In genomic region chr11:76624071-76624470, GRCm38 (mm10) we compare ENCODE assay signal across 10 mouse cellular contexts. TPM values are rescaled to one million over a fixed set of nuclear protein-coding genes. Genes with fewer than 3 reads are reported as not detected.
DNase-seq lines count a peak whose midpoint lies in the region; ATAC-seq and TF ChIP-seq lines count a peak whose summit lies in the region.
"Had no signal": no experiment of that assay in that cellular context is flagged by ENCODE, and none has a peak within 500 bp of the region (broad histone marks: within the 10 kb centered on the region; RNA-seq: fewer than 3 reads in every experiment).

No protein-coding gene starts in this region.

- no peaks in the 10 kb centered on the region for H3K9me3 ChIP-seq in kidney, embryonic 16.5 days (ENCODE audit: low read length)
- H3K9me3 ChIP-seq in embryonic facial prominence, embryonic 11.5 days (replicated peaks; ENCODE audit: control insufficient read depth, low read length): no peaks in the 10 kb centered on the region
- H3K9me3 ChIP-seq in hindbrain, embryonic 15.5 days: no peaks in the 10 kb centered on the region
- no peaks in the 10 kb centered on the region for H3K9me3 ChIP-seq in midbrain, postnatal 0 days (ENCODE audit: low read length)

- peak overlapping the region; percentile 79 for H3K4me3 ChIP-seq in kidney, embryonic 16.5 days (ENCODE audit: low read length)
- H3K4me3 ChIP-seq in embryonic facial prominence, embryonic 11.5 days (ENCODE audit: low read depth, low read length): no peak overlapping the region; the same call in 1 of the 2 replicates
- peak overlapping the region; percentile 67; the same call in 1 of the 2 replicates for H3K4me3 ChIP-seq in hindbrain, embryonic 15.5 days
- peak overlapping the region; percentile 64 for H3K4me3 ChIP-seq in midbrain, postnatal 0 days (ENCODE audit: low read depth, low read length)
- H3K4me3 ChIP-seq in cerebellum, adult 2 months (replicated peaks; ENCODE audit: insufficient read depth, low read depth, low read length): no peak overlapping the region

- peaks cover 24% of the 10 kb centered on the region for H3K4me1 ChIP-seq in kidney, embryonic 16.5 days (ENCODE audit: insufficient read depth, low read length)
- peaks cover 5% of the 10 kb centered on the region for H3K4me1 ChIP-seq in embryonic facial prominence, embryonic 11.5 days (ENCODE audit: control insufficient read depth, insufficient read depth, low read length)
- H3K4me1 ChIP-seq in hindbrain, embryonic 15.5 days (replicated peaks): peaks cover 31% of the 10 kb centered on the region
- no peaks in the 10 kb centered on the region; the same call in 1 of the 2 replicates for H3K4me1 ChIP-seq in midbrain, postnatal 0 days (ENCODE audit: insufficient read depth, low read length)
- H3K4me1 ChIP-seq in cerebellum, adult 2 months (ENCODE audit: control insufficient read depth, insufficient read depth, low read length): no peaks in the 10 kb centered on the region

- DNase-seq in kidney, adult 9 months: no peak
- DNase-seq in embryonic facial prominence, embryonic 11.5 days (ENCODE audit: low spot score): no peak
- no peak for DNase-seq in midbrain, postnatal 0 days (ENCODE audit: low spot score)
- DNase-seq in cerebellum, adult 2 months: no peak
- no peak for DNase-seq in cerebellum, adult 9-10 months
- DNase-seq in adrenal gland, adult 8-10 months: no peak

- TF ChIP-seq POLR2A in cerebellum, adult 2 months (IDR thresholded peaks at IDR 0.05; ENCODE audit: borderline replicate concordance, insufficient read depth, low read length): no peak

- no peak for ATAC-seq in kidney, embryonic 16.5 days (ENCODE audit: low FRiP score, low TSS enrichment)
- ATAC-seq in embryonic facial prominence, embryonic 11.5 days (replicated peaks; ENCODE audit: insufficient number of reproducible peaks, low FRiP score, low TSS enrichment, low read depth): no peak
- no peak for ATAC-seq in hindbrain, embryonic 15.5 days (ENCODE audit: low FRiP score, low read depth)
- ATAC-seq in midbrain, postnatal 0 days (ENCODE audit: low FRiP score): no peak

- no peak for TF ChIP-seq CTCF in midbrain, postnatal 0 days (IDR thresholded peaks at IDR 0.05)
- TF ChIP-seq CTCF in cerebellum, adult 2 months (IDR thresholded peaks at IDR 0.05; ENCODE audit: borderline replicate concordance, insufficient read depth, low read depth, low read length): no peak

- no peaks in the 10 kb centered on the region for H3K36me3 ChIP-seq in kidney, embryonic 16.5 days (ENCODE audit: insufficient read depth, low read length)
- H3K36me3 ChIP-seq in embryonic facial prominence, embryonic 11.5 days (replicated peaks; ENCODE audit: control insufficient read depth, insufficient read depth, low read depth, low read length): no peaks in the 10 kb centered on the region
- H3K36me3 ChIP-seq in hindbrain, embryonic 15.5 days: no peaks in the 10 kb centered on the region
- H3K36me3 ChIP-seq in midbrain, postnatal 0 days (ENCODE audit: insufficient read depth, low read length): no peaks in the 10 kb centered on the region

- peaks cover 4% of the 10 kb centered on the region for H3K27me3 ChIP-seq in kidney, embryonic 16.5 days (ENCODE audit: insufficient read depth, low read length)
- peaks cover 11% of the 10 kb centered on the region for H3K27me3 ChIP-seq in embryonic facial prominence, embryonic 11.5 days (ENCODE audit: control insufficient read depth, insufficient read depth, low read length)
- H3K27me3 ChIP-seq in hindbrain, embryonic 15.5 days: peaks cover 10% of the 10 kb centered on the region; the same call in 1 of the 2 replicates
- H3K27me3 ChIP-seq in midbrain, postnatal 0 days (ENCODE audit: insufficient read depth, low read length): peaks cover 5% of the 10 kb centered on the region; the same call in 1 of the 2 replicates
- no peaks in the 10 kb centered on the region; the same call in 1 of the 2 replicates for H3K27me3 ChIP-seq in cerebellum, adult 2 months (ENCODE audit: control insufficient read depth, insufficient read depth, low read length)

- H3K4me2 ChIP-seq in kidney, embryonic 16.5 days (replicated peaks; ENCODE audit: low read depth, low read length): peak overlapping the region; percentile 90
- peak overlapping the region; percentile 100; the same call in 1 of the 2 replicates for H3K4me2 ChIP-seq in embryonic facial prominence, embryonic 11.5 days (ENCODE audit: low read depth, low read length)
- H3K4me2 ChIP-seq in hindbrain, embryonic 15.5 days: peak overlapping the region; percentile 100
- H3K4me2 ChIP-seq in midbrain, postnatal 0 days (ENCODE audit: low read depth, low read length, poor library complexity, severe bottlenecking): no peak overlapping the region; the same call in 1 of the 2 replicates

- peak overlapping the region; percentile 88 for H3K27ac ChIP-seq in kidney, embryonic 16.5 days (ENCODE audit: low read length)
- H3K27ac ChIP-seq in embryonic facial prominence, embryonic 11.5 days (replicated peaks; ENCODE audit: low read depth, low read length): no peak overlapping the region
- no peak overlapping the region for H3K27ac ChIP-seq in hindbrain, embryonic 15.5 days (replicated peaks)
- no peak overlapping the region for H3K27ac ChIP-seq in midbrain, postnatal 0 days (ENCODE audit: low read depth, low read length)
- no peak overlapping the region for H3K27ac ChIP-seq in cerebellum, adult 2 months (ENCODE audit: insufficient read depth, low read length)
- H3K27ac ChIP-seq: liver, embryonic 14.5 days had no signal

- 27% methylated on average over 10 of the region's 10 CpGs for WGBS in kidney, embryonic 16.5 days
- 44% methylated on average over 10 of the region's 10 CpGs for WGBS in embryonic facial prominence, embryonic 11.5 days
- WGBS in hindbrain, embryonic 15.5 days: 57% methylated on average over 10 of the region's 10 CpGs
- WGBS in midbrain, postnatal 0 days: 60% methylated on average over 10 of the region's 10 CpGs
- WGBS in cerebellum, adult 2 months: 89% methylated on average over 10 of the region's 10 CpGs

- peak overlapping the region; percentile 82; the same call in 1 of the 2 replicates for H3K9ac ChIP-seq in kidney, embryonic 16.5 days (replicated peaks; ENCODE audit: low read length)
- H3K9ac ChIP-seq in embryonic facial prominence, embryonic 11.5 days (replicated peaks; ENCODE audit: low read length): no peak overlapping the region; the same call in 1 of the 2 replicates
- no peak overlapping the region for H3K9ac ChIP-seq in hindbrain, embryonic 15.5 days
- H3K9ac ChIP-seq in midbrain, postnatal 0 days (replicated peaks; ENCODE audit: low read length, poor library complexity, severe bottlenecking): no peak overlapping the region
- H3K9ac ChIP-seq: liver, embryonic 14.5 days had no signal

RNA-seq across cellular contexts. Expression of gene Abr, which starts 2.0 kb away (rescaled TPM):
- 40.4 and 41.0 TPM in 2 replicates for polyA plus RNA-seq in kidney, embryonic 16.5 days (2015; fragmentation: Nextera tagmentation; extraction: Ambion mirVana)
- 31.9 and 32.3 TPM in 2 replicates for polyA plus RNA-seq in embryonic facial prominence, embryonic 11.5 days (2014; fragmentation: Nextera tagmentation; extraction: Ambion mirVana)
- polyA plus RNA-seq in hindbrain, embryonic 15.5 days (2015; fragmentation: Nextera tagmentation; extraction: Ambion mirVana): 99.9 and 113 TPM in 2 replicates
- 243 and 250 TPM in 2 replicates for total RNA-seq in midbrain, postnatal 0 days (2014; rRNA removed)
- polyA plus RNA-seq in midbrain, postnatal 0 days (2015; fragmentation: Nextera tagmentation; extraction: Ambion mirVana): 99.4 and 102 TPM in 2 replicates
- 168 and 170 TPM in 2 replicates for polyA plus RNA-seq in cerebellum, adult 2 months (2012; rRNA removed)
- total RNA-seq in adrenal gland, adult 8-10 months (2022): 100 to 1,000 TPM in 2 of 4 experiments, 10 to 100 TPM in 2; 69.2 to 138 (median 95.9) TPM

RNA-seq across cellular contexts. Expression of gene Bhlha9, which starts 48.2 kb away (rescaled TPM):
- 0.17 and 0.24 TPM in 2 replicates for polyA plus RNA-seq in kidney, embryonic 16.5 days (2015; fragmentation: Nextera tagmentation; extraction: Ambion mirVana)
- not detected in 2 replicates for polyA plus RNA-seq in embryonic facial prominence, embryonic 11.5 days (2014; fragmentation: Nextera tagmentation; extraction: Ambion mirVana)
- 1.3 and 1.7 TPM in 2 replicates for polyA plus RNA-seq in hindbrain, embryonic 15.5 days (2015; fragmentation: Nextera tagmentation; extraction: Ambion mirVana)
- 2.8 and 4.9 TPM in 2 replicates for total RNA-seq in midbrain, postnatal 0 days (2014; rRNA removed)
- 1.9 and 2.1 TPM in 2 replicates for polyA plus RNA-seq in midbrain, postnatal 0 days (2015; fragmentation: Nextera tagmentation; extraction: Ambion mirVana)
- 3.0 and 4.3 TPM in 2 replicates for polyA plus RNA-seq in cerebellum, adult 2 months (2012; rRNA removed)
- total RNA-seq in adrenal gland, adult 8-10 months (2022): not detected
- total RNA-seq: heart, postnatal 4 days had no signal
- polyA plus RNA-seq: liver, embryonic 14.5 days had no signal

RNA-seq across cellular contexts. Expression of gene Trarg1, which starts 55.5 kb away (rescaled TPM):
- 2.0 and 2.2 TPM in 2 replicates for polyA plus RNA-seq in kidney, embryonic 16.5 days (2015; fragmentation: Nextera tagmentation; extraction: Ambion mirVana)
- 0.24 TPM in 1 of 2 replicates, not detected in the other for polyA plus RNA-seq in embryonic facial prominence, embryonic 11.5 days (2014; fragmentation: Nextera tagmentation; extraction: Ambion mirVana)
- polyA plus RNA-seq in hindbrain, embryonic 15.5 days (2015; fragmentation: Nextera tagmentation; extraction: Ambion mirVana): 0.82 and 2.8 TPM in 2 replicates
- 0.27 and 0.76 TPM in 2 replicates for total RNA-seq in midbrain, postnatal 0 days (2014; rRNA removed)
- polyA plus RNA-seq in midbrain, postnatal 0 days (2015; fragmentation: Nextera tagmentation; extraction: Ambion mirVana): 0.61 and 0.80 TPM in 2 replicates
- polyA plus RNA-seq in cerebellum, adult 2 months (2012; rRNA removed): 0.21 and 0.38 TPM in 2 replicates
- 10 to 100 TPM; 15.3 to 88.2 (median 29.8) TPM for total RNA-seq in adrenal gland, adult 8-10 months (2022)
- polyA plus RNA-seq: liver, embryonic 14.5 days had no signal

Comparison
In these comparisons a context has a peak if more than half of its experiments do, and no peak if none do; other contexts are left out.
1. H3K4me3 ChIP-seq: peak in kidney, embryonic 16.5 days (single experiment), hindbrain, embryonic 15.5 days (single experiment) and midbrain, postnatal 0 days (single experiment); none in embryonic facial prominence, embryonic 11.5 days (single experiment) and cerebellum, adult 2 months (single experiment).